Mouse (Mus musculus): ENCODE data around the gene Cbfa2t2.
"Not testable (repeated sequence)": the region's sequence is repeated elsewhere in the genome, so short reads cannot be mapped to it uniquely, and the experiment has no call there.

Gene Cbfa2t2

DNA sequence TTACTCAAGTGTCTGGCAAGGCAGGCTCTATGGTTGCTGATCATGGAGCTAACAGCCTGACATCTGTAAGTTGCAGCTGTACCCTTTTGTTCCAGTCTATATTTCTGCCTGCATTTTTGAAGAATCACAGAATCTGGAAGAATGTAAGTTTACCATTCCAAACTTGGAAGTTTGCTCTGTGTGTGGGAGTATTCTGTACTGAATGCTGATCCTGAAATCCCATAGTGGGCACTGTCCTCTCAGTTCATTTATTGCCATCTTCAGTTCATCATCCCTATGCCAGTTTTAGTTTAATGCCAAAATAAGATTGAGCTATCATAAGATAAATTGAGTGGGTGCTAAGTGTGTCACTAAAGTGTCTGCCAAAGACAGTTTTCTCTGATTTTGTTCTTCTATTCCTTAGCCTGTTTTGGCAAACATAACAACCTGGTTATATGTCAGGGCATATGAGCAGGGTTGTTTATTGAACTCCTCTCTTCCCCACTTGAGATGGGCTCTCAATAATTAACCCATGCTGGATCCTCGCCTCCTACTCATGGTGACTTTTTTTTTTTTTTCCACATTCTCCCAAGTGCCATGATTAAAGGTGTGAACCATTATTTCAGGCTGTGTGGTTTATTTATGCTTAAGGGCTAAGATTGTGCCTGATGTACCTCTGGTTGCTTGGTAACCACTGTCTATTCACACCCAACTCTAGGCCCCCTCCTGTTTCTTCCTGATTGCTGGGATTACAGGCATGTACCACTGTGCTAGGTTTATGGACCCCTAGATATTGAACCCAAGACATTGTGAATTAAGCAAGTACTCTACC is 38.2 kb downstream of the Cbfa2t2 start:
- no peak for DNase-seq

DNA sequence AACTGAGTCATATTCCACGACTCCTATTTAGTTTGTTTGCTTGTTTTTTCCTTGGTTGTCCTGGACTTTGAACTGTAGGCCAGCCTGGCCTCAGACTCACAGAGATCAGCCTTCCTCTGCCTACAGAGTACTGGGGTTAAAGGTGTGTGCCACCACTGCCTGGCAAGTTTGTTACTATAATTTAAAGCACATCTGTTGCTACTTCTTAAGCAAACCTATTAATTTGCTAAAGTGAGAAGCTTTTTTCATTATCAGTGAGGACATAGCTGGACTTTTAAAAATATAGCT is 38.7 kb downstream of the Cbfa2t2 start:
- DNase-seq = no peak

DNA sequence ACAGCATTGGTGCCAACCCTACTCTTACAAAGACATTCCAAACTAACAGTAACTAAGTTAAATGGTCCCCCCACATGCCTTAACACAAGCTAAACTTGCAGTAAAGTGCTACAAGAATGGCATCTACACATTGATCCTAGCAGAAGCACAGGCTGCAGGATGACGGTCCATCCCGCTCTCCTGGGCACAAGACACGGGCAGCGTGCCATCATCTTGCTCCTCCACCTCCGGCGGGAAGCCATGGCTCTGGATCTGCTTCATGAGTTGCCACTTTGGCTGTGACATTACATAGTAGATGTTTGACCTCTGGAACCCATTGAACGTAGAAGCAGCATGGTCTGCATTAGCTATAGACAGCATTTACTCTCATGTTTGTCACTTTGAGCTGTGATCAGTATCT is 39.6 kb downstream of the Cbfa2t2 start:
- DNase-seq = no peak

DNA sequence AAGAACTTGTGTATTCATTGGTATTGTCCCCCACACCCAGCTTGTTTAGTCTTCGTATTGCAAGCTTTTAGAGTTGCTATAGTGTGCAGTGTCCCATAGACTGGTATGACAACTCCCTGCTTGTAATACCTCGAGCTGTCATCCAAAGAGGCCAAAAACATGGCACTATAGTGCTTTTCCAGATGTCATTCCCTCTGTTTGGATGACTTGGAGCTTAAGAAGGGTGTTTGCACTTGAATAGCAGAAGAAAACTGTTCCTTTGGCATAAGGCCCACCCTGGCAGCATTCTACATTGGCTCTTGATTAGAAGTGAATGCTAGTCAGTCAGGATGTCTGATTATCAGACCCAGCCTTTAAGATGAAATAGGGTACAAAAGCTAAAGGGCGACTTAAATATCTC is 40.7 kb downstream of the Cbfa2t2 start:
- no peak for DNase-seq

DNA sequence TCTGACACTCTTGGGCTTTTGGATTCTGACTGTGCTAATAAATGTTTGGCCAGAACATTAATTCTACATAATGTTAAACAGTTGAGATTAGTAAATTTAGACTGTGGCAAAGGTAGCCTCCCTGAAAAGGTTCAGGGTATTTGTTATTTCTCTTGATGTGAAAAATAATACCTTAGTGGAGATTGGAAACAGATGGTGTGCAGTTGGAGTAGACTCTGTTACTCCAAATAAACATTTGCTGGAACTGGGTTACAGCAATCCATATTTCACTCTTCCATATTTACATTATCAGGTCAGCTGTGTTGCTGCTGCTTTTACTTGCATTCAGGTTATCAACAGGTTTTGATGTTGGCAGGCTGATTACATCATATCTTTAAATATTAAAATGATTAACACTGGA is 55.5 kb downstream of the Cbfa2t2 start:
- DNase-seq = no peak

DNA sequence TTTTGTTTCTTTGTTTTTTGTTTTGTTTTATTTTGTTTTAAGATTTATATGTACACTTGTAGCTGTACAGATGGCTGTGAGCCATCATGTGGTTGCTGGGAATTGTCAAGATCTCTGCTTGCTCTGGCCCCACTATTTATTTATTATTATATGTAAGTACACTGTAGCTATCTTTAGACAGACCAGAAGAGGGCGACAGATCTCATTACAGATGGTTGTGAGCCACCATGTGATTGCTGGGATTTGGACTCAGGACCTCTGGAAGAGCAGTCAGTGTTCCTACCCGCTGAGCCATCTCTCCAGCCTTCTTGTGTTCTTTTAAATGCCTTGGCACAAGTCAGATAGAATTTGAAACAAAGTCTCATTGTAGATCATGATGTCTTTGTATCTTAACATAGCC is 57.3 kb downstream of the Cbfa2t2 start:
- DNase-seq = not testable (repeated sequence)

DNA sequence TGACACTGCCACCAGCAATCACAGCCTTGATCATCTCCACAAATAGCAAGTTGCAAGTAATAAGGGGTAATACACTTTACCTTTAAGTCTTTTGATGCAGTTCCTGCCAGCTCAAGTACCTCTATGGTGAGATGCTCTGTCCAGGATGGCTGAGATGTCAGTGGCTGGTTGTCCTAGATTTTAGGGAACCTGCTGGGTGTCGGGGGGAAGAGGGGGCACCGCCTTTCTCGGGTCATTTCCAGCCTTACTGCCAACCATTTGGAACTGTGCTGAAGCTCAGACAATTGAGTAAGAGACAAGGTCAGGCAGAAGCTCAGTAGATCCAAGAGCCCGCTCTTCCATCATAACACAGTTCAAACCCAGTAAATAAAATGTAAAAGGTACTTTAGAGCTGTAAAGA is 58.7 kb downstream of the Cbfa2t2 start:
- DNase-seq = no peak

DNA sequence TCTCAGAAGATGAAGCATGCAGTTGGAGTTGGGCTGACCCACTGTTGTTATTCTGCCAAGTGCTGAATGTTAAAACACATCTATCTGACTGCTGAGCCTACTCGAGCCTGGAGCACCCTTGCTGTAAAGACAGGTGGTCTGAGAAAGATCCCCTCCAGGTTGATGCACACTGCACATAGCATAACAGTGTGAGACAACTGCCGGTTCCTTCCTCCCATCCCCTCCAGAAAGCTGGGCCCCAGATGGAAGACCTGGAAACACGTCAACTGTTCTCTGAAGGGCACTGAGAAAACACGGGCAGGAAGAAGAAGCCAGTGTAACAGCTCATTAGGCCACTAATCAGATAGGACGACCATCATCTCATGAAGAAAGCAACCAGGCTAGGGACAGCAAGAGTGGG is 62.3 kb downstream of the Cbfa2t2 start:
- no peak for DNase-seq

DNA sequence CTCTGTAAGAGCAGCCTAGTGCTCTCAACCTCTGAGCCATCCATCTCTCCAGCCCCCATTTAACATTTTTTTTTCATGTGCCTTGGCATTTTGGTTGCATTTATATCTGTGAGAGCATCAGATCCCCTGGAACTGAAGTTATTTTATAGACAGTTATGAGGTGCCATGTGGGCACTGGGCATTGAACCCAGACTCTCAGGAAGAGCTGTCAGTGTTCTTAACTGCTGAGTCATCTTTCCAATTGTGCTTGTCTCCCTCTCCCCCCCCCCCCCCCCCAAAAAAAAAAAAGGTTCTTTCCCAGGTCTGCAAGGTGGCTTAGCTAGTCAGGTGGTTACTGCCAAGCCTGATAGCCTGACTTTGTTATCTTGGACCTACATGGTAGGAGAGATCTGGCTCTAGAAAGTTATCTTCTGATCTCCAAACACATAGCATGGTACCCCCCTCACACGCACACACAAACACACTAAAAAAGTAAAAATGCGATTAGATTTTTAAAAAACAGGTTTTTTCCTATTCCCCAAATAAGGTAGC is 63.5 kb downstream of the Cbfa2t2 start:
- DNase-seq = no peak

DNA sequence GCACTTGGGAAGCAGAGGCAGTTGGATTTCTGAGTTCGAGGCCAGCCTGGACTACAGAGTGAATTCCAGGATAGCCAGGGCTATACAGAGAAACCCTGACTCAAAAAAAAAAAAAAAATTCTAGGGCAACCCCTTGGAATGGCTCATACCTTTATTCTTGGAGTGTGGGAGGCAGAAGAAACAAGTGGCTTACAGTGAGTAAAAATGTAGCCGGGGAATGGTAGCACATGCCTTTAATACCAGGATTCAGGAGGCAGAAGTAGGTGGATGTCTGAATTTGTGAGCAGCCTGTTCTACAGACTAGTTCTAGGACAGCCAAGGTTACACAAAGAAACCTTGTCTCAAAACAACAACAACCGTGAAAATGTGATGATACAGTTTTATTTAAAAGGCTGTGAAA is 64.5 kb downstream of the Cbfa2t2 start:
- no peak for DNase-seq

DNA sequence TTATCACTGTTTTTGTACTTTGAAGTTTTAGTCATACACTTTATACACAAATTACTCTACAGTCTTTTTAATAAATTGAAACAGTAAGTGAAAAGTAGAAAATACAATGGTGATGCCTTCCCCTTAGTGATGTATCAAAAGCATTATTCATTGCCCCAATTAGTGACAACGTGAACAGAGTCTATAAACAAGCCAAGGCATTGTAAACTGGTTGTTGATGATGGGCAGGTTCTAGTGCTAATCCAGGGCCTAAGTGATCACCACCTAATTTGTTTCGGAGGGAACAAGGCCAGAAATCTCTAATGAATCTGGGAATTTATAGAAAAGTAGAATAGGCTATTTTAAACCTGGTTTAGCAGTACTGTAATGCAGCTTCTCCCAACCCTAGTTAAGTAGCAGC is 70.8 kb downstream of the Cbfa2t2 start:
- DNase-seq = no peak

DNA sequence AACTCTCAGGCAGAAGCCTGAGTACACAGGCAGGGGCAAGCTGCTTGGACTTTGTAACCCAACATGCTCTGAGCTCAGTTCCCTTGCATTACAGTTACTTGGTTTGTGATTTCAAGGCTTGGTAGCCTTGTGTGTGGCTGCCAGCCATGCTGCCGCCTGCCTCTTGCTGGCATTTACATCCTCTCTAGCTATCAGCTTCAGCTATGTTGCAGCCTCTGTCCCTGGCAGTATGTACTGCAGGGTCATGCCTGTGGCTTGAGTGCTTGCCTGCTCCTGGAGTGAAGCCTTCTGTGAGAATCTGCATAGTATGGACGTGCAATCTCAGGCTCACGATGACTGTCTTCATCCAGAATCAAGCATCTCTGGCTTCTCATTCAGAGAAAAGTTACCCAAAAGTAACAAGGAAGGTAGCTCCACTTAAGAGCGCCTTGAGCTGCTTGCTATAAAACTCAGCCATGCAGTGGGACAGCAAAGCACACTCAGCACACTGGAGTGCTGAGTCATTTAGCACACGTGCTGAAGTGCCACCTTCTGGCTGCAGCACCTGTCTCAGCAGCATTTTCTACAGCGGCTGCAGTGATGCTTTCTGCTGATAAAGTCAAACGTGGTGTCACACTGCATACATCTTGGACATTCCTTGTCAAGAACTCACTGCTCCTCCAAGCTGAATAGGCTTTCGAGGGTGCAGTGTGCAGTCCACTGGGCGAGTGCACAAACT is 71.4 kb downstream of the Cbfa2t2 start:
- DNase-seq = peak; percentile 24

DNA sequence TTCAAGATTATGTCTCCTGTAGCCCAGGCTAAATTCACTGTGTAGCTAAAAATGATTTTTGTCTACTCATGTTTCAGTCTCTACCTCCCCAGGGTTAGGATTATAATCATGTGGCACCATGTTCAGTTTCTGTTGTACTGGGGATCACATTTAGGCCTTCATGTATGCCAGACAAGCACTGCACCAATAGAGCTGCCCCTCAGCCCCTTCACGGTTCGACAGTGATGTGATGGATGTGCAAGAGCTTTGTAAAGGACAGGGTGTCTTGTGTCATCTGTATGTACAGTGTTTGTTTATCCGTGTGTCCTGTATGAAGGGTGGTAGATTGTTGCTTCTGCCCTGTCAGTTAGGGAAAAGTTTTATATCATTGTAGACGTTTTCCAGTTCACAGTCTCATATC is 72.2 kb downstream of the Cbfa2t2 start:
- DNase-seq = no peak

DNA sequence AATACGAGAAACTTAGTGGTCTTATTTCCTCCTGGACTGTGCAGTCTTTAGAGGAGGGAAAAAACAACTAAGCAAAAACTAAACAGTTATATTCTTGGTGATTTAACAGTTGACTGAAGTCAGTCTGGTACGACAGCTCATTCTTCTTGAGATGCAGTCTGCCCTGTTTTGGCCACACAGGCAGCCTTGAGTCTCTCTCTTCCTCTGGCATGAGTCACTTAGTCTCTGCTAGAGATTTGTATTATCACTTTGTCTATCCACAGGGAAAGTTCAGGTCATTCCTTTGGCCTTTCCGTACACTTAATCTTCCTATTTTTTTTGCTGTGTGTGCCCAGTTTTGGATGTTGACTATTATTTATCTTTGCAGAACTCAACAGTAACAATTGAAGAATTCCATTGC is 73.9 kb downstream of the Cbfa2t2 start:
- DNase-seq = no peak

DNA sequence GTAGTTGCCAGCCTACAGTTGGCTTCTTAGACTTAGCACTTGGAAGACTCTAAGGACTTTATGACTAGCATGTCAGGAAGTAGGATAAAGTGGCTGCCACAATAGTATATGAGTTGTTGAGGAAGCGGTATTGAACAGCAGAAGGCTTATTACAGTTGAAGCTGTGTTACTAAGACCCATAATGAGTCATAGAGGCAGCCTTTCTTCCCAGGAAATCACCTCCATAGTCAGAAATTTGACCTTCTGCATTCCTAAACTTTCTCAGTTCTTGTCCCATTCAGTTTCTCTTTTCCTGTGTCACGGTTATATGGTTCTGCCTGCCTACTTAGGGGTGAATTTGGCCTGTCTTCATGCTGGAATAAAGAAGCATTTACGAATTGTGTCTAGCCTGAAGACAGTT is 80.7 kb downstream of the Cbfa2t2 start:
- DNase-seq = no peak

DNA sequence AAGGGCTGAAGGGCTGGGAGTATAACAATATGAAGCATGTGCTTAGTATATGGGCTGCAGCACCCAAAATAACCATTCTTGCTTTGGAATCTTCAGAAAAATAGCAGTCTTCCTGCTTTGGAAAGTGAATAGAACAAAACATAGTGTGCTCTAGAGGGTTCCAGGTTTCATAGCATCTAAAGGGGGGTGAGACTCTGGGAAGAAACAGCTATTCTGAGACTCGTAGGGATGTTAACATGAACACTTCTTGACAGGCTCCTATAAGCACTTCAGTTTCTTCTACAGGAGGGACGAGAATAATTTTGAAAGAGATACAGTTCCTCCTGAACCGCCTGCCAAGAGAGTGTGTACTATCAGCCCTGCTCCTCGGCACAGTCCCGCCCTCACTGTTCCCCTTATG is 81.1 kb downstream of the Cbfa2t2 start:
- DNase-seq = no peak

DNA sequence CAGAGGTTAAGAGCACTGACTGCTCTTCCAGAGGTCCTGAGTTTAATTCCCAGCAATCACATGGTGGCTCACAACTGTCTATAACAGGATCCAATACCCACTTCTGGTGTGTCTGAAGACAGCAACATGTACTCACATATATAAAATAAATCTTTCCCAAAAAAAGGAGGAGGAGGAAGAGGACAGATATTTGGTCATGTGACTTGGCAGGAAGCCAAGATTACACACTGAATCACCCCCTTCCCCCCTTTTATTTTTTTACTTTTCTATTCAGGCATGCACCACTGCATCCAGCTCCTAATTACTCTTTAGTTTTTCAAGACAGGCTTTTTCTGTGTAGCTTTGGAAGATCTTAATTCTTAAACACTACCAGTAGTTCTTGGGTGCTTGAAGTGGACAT is 85.2 kb downstream of the Cbfa2t2 start:
- no peak for DNase-seq

DNA sequence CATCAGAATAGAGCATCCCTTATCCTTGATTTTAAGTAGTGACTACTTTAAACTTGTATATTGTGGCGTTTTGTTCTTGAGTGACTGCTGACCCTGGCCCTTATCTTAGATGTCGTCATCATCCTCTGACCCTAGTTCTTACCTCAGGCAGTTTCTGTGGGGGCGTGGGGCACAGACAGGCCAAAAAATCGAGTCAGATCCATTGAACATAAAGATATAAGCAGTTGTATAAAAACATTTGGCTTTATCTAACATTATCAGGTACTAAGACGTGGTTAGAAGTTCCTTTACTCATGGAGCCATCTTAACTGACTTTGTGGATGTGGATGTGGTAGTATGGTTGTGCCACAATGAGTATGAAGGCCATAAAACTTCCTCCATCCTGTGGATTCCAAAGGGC is 86.1 kb downstream of the Cbfa2t2 start:
- DNase-seq = no peak

DNA sequence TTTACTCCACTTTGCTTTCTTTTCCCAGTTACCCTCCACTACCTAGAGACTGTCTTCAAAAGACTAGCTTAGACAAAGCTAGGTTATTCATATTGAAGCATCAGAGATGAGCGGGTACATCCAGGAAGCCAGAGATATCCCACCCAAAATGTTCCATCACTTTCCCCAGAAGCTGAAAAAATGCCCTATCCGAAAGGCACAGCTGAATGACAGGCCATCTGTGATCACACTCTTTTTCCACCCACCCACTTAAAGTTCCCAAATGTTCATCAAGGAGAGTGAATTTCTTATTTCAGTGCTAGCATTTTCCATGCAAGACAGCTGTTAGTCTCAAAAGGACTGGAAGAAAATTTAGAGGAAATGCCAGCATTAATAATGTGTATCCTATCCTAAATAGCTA is 89.0 kb downstream of the Cbfa2t2 start:
- no peak for DNase-seq

DNA sequence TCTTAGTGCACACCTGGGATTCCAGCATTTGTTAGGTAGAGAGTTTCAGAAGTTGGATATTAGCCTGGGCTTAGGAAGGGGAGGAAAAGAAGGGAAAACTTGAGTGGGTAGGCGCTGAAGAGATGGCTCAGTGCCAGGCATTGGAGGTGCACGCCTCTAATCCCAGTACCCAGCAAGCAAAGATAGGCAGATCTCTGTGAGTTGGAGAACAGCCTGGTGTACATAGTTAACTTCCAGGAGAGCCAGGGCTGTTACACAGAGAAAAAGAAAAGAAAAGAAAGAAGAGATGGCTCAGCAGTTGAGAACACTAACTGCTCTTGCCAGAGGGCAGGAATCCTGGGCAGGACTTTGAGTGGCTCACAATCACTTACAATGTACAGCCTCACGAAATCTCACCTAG is 90.2 kb downstream of the Cbfa2t2 start:
- no peak for DNase-seq

DNA sequence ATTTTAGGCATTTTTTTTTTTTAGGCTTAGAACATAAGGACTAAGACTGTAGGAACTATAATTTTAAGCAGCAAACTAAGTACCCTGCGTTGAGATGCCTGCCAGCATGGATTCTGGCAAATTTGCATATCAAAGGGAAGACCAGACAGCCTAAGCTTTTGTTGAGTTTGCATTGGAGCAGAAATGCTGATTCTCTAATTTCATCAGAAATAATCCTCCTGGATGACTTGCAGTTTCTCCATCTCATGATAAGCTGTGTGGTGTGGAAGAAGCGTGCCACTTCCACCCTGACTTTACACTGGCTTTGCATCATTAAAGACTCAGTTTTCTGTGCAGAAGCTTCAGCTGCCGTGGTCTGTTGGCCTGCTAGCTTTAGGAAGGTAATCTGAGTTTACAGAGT is 96.6 kb downstream of the Cbfa2t2 start:
- no peak for DNase-seq

DNA sequence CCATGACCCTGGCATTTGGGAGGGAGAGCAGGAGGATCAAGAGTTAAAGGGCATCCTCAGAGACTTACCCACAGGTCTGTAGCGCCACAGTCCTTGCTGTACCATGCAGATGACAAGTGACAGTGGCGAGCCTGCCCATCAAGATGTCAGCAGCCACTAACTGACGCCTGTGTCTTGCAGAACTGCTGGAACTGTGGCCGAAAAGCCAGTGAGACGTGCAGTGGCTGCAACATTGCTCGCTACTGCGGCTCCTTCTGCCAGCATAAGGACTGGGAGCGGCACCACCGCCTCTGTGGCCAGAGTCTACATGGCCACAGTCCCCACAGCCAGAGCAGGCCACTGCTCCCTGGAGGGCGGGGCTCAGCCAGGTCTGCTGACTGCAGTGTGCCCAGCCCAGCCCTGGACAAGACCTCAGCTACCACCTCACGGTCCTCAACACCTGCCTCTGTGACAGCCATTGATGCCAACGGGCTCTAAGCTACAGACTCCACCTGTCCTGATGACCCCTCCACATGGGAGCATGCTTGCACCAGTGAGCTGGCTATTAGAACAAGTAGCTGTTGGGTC is 98.5 kb downstream of the Cbfa2t2 start:
- no peak for DNase-seq

DNA sequence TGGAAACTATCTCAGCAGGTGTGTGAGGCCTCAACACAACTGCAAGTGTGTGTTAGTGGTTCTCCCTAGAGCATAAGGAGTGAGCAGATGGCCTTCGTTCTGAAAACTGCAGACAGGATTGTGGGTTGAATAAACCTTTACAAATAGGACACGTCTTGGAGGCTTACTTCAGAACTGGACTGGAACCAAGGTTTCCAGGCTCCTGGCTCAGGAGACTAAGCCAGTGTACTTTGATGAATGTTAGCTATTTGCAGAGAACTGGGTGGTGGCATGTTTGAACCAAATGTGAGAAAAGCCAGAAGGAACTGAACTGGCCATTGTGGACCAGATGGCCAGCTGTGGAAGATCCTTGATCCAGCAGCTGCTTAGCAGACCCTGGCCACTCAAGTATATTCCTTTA is 102.0 kb downstream of the Cbfa2t2 start:
- DNase-seq = no peak

DNA sequence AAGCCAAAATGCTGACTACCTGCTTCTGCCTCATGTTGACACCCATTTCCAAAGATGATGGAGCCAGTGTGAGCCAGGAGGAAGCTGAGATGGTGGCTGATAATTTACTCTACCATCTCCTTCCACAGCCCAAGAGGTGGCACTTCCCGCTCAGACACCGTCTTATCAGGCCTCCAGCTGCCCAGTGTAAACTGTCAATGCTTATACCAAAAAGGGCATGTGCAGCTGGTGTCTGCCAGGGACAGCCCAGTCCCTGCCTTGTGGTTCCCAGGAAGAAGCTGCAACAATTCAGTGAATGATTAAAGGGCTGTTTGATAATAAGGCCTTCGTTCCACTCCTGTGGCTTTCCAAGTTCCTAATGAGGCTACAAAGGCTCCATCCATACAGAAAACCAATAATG is 102.4 kb downstream of the Cbfa2t2 start:
- no peak for DNase-seq

Measured in kidney, postnatal 14 days (tissue).